7 mouse cellular contexts compared by ENCODE assay signal in the genomic region with DNA sequence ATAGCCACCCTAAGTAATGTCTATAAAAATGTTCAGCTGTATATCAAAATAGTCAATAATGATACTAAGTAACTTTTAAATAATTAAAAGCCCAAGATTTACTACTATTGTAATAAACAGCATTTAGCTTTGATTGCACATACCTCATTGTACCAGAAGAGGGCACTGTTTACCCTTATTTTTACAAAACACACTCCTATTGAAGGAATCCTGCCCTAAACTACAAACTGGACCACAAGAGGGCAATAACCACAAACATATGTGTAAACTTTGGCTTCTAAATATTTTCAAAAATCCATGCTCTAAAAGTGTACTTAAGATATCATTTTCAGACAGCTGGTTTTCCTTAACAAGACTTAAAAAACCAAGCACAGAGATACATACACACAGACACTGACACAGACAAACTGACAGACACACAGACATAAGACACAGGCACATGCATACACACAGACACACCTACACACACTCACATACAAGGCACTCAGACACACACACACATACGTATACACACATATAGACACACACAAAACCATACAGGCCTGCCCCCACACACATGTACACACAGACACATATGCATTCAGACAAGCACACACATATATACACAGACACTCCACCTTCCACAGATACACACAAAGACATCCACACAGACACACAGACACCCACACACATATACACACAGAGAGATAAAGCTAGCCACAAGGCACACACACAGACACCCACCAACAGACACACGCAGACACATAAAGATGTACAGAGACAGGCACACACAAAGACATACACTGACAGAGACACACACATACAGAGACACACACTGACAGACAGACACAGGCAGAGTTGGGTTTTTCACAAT. TPM values are rescaled to one million over a fixed set of nuclear protein-coding genes. Genes with fewer than 3 reads are reported as not detected.
A peak's percentile ranks its signal among the peaks of the same experiment; 100 is the strongest.
DNase-seq lines count a peak whose midpoint lies in the region; ATAC-seq lines count a peak whose summit lies in the region.

No protein-coding gene starts in this region.

- H3K9ac ChIP-seq in midbrain, embryonic 11.5 days (ENCODE audit: low read length): no peak overlapping the region
- no peak overlapping the region for H3K9ac ChIP-seq in hindbrain, embryonic 14.5 days
- no peak overlapping the region for H3K9ac ChIP-seq in liver, embryonic 12.5 days
- no peak overlapping the region for H3K9ac ChIP-seq in neural tube, embryonic 15.5 days (replicated peaks)

- H3K36me3 ChIP-seq in midbrain, embryonic 11.5 days (ENCODE audit: control insufficient read depth, insufficient read depth, low read length): no peaks in the 10 kb centered on the region
- H3K36me3 ChIP-seq in midbrain, embryonic 10.5 days: no peaks in the 10 kb centered on the region
- no peaks in the 10 kb centered on the region for H3K36me3 ChIP-seq in hindbrain, embryonic 14.5 days (replicated peaks; ENCODE audit: control insufficient read depth, insufficient read depth)
- peaks cover 4% of the 10 kb centered on the region; the same call in 1 of the 2 replicates for H3K36me3 ChIP-seq in liver, embryonic 12.5 days
- H3K36me3 ChIP-seq in neural tube, embryonic 15.5 days: no peaks in the 10 kb centered on the region

- ATAC-seq in midbrain, embryonic 11.5 days (ENCODE audit: low FRiP score): peak; percentile 62; the same call in 1 of the 2 replicates
- 0 out of 2 replicates have a peak, but pooled peaks have one; percentile 46 for ATAC-seq in hindbrain, embryonic 14.5 days (ENCODE audit: low FRiP score)
- ATAC-seq in liver, embryonic 12.5 days: peak; percentile 40; the same call in 1 of the 2 replicates
- ATAC-seq in neural tube, embryonic 15.5 days (ENCODE audit: low FRiP score): peak; percentile 36; the same call in 1 of the 2 replicates

- H3K4me1 ChIP-seq in midbrain, embryonic 11.5 days (ENCODE audit: control insufficient read depth, insufficient read depth, low read length): no peaks in the 10 kb centered on the region
- H3K4me1 ChIP-seq in midbrain, embryonic 10.5 days: no peaks in the 10 kb centered on the region
- H3K4me1 ChIP-seq in hindbrain, embryonic 14.5 days (replicated peaks; ENCODE audit: control insufficient read depth, insufficient read depth, low read length): no peaks in the 10 kb centered on the region
- peaks cover 9% of the 10 kb centered on the region; the same call in 1 of the 2 replicates for H3K4me1 ChIP-seq in liver, embryonic 12.5 days
- no peaks in the 10 kb centered on the region for H3K4me1 ChIP-seq in neural tube, embryonic 15.5 days

- peak; percentile 92 for DNase-seq in midbrain, embryonic 11.5 days (ENCODE audit: low spot score, missing footprints)
- no peak for DNase-seq in midbrain, embryonic 10.5 days (ENCODE audit: low spot score)
- peak; percentile 53 for DNase-seq in Muller cell, postnatal 12 days (ENCODE audit: inconsistent ontology term)
- DNase-seq in cerebellum, postnatal 14 days: peak; percentile 74 to 79
- peak; percentile 85 for DNase-seq in hindbrain, embryonic 14.5 days (ENCODE audit: low spot score)

- no peak overlapping the region for H3K4me3 ChIP-seq in midbrain, embryonic 11.5 days (ENCODE audit: low read depth, low read length)
- H3K4me3 ChIP-seq in midbrain, embryonic 10.5 days: no peak overlapping the region
- no peak overlapping the region for H3K4me3 ChIP-seq in hindbrain, embryonic 14.5 days (replicated peaks; ENCODE audit: low read length)
- H3K4me3 ChIP-seq in liver, embryonic 12.5 days: no peak overlapping the region
- no peak overlapping the region for H3K4me3 ChIP-seq in neural tube, embryonic 15.5 days (replicated peaks)

- no peak overlapping the region for H3K27ac ChIP-seq in midbrain, embryonic 11.5 days (ENCODE audit: low read depth, low read length)
- no peak overlapping the region for H3K27ac ChIP-seq in midbrain, embryonic 10.5 days (replicated peaks)
- H3K27ac ChIP-seq in hindbrain, embryonic 14.5 days: no peak overlapping the region; the same call in 1 of the 2 replicates
- no peak overlapping the region for H3K27ac ChIP-seq in liver, embryonic 12.5 days
- no peak overlapping the region for H3K27ac ChIP-seq in neural tube, embryonic 15.5 days (replicated peaks)

- 79% methylated on average over 2 of the region's 2 CpGs for WGBS in midbrain, embryonic 11.5 days
- WGBS in midbrain, embryonic 10.5 days: 65% methylated on average over 2 of the region's 2 CpGs
- WGBS in hindbrain, embryonic 14.5 days: 72% methylated on average over 2 of the region's 2 CpGs
- WGBS in liver, embryonic 12.5 days (ENCODE audit: insufficient replicate concordance): 77% methylated on average over 2 of the region's 2 CpGs
- 74% methylated on average over 2 of the region's 2 CpGs for WGBS in neural tube, embryonic 15.5 days

- H3K27me3 ChIP-seq in midbrain, embryonic 11.5 days (ENCODE audit: control insufficient read depth, insufficient read depth, low read length): no peaks in the 10 kb centered on the region
- H3K27me3 ChIP-seq in midbrain, embryonic 10.5 days (ENCODE audit: low read depth, poor library complexity, severe bottlenecking): no peaks in the 10 kb centered on the region
- no peaks in the 10 kb centered on the region for H3K27me3 ChIP-seq in hindbrain, embryonic 14.5 days (ENCODE audit: control insufficient read depth, insufficient read depth, low read length)
- H3K27me3 ChIP-seq in liver, embryonic 12.5 days (replicated peaks): no peaks in the 10 kb centered on the region
- H3K27me3 ChIP-seq in neural tube, embryonic 15.5 days (replicated peaks): no peaks in the 10 kb centered on the region

- no peaks in the 10 kb centered on the region for H3K9me3 ChIP-seq in midbrain, embryonic 11.5 days (ENCODE audit: control insufficient read depth, low read length)
- H3K9me3 ChIP-seq in midbrain, embryonic 10.5 days (replicated peaks): no peaks in the 10 kb centered on the region
- H3K9me3 ChIP-seq in hindbrain, embryonic 14.5 days (ENCODE audit: control insufficient read depth, low read length): no peaks in the 10 kb centered on the region
- H3K9me3 ChIP-seq in liver, embryonic 12.5 days (replicated peaks): no peaks in the 10 kb centered on the region
- no peaks in the 10 kb centered on the region for H3K9me3 ChIP-seq in neural tube, embryonic 15.5 days (replicated peaks)

- no peak overlapping the region for H3K4me2 ChIP-seq in midbrain, embryonic 11.5 days
- H3K4me2 ChIP-seq in hindbrain, embryonic 14.5 days (replicated peaks): no peak overlapping the region
- H3K4me2 ChIP-seq in liver, embryonic 12.5 days: no peak overlapping the region
- H3K4me2 ChIP-seq in neural tube, embryonic 15.5 days: no peak overlapping the region

RNA-seq across cellular contexts. Expression of a gene that starts 21.3 kb away (rescaled TPM):
- polyA plus RNA-seq in midbrain, embryonic 11.5 days (2014; fragmentation: Nextera tagmentation; extraction: Ambion mirVana): 74.7 and 77.4 TPM in 2 replicates
- 79.8 and 89.8 TPM in 2 replicates for polyA plus RNA-seq in midbrain, embryonic 10.5 days (2016; fragmentation: Nextera tagmentation; extraction: Ambion mirVana)
- 52.2 and 62.2 TPM in 2 replicates for polyA plus RNA-seq in hindbrain, embryonic 14.5 days (2014; fragmentation: Nextera tagmentation; extraction: Ambion mirVana)
- polyA plus RNA-seq in liver, embryonic 12.5 days (2016; fragmentation: Nextera tagmentation; extraction: Ambion mirVana): 58.8 and 59.6 TPM in 2 replicates
- 56.6 and 64.7 TPM in 2 replicates for polyA plus RNA-seq in neural tube, embryonic 15.5 days (2015; fragmentation: Nextera tagmentation; extraction: Ambion mirVana)

RNA-seq across cellular contexts. Expression of a gene that starts 46.7 kb away (rescaled TPM):
- polyA plus RNA-seq in midbrain, embryonic 11.5 days (2014; fragmentation: Nextera tagmentation; extraction: Ambion mirVana): 41.3 and 44.2 TPM in 2 replicates
- 42.3 and 45.0 TPM in 2 replicates for polyA plus RNA-seq in midbrain, embryonic 10.5 days (2016; fragmentation: Nextera tagmentation; extraction: Ambion mirVana)
- 49.1 and 53.3 TPM in 2 replicates for polyA plus RNA-seq in hindbrain, embryonic 14.5 days (2014; fragmentation: Nextera tagmentation; extraction: Ambion mirVana)
- polyA plus RNA-seq in liver, embryonic 12.5 days (2016; fragmentation: Nextera tagmentation; extraction: Ambion mirVana): 56.5 and 58.5 TPM in 2 replicates
- 56.0 and 59.5 TPM in 2 replicates for polyA plus RNA-seq in neural tube, embryonic 15.5 days (2015; fragmentation: Nextera tagmentation; extraction: Ambion mirVana)
